Mouse (Mus musculus): ENCODE data around the gene Crcp.

DNA sequence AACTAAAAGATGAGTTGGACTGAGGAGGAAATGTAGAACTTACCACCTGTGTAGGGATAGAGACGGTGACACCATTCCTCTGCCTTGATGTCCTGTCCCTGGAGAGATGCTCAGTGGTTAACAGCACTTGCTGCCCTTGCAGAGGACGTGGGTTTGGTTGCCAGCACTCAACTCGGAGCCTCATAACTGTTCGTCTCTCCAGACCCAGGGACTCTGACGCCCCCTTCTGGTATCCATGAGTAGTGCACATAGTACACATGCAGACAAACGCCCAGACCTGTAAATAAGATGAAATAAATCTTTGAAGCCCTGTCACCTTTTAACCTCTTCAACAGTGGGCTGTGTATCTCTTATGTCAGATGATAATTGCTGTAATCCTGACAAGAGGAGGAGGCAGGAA, 17.9 kb downstream of the Crcp start:
- no peak for TF ChIP-seq TAL1 (IDR thresholded peaks at IDR 0.05; ENCODE audit: low read length)
- TF ChIP-seq GATA1 (IDR thresholded peaks at IDR 0.05; ENCODE audit: low read length): no peak
